Mouse (Mus musculus): ENCODE results near the gene Lrrc15. TPM values are rescaled to one million over a fixed set of nuclear protein-coding genes. Genes with fewer than 3 reads are reported as not detected.

Gene Lrrc15
- total RNA-seq, 1 experiment from 2014 or later: not detected

- no peak for ATAC-seq (replicated peaks; ENCODE audit: low read depth, poor library complexity, severe bottlenecking)
These were observed 2.3 kb downstream of the Lrrc15 start for GRCm38 (mm10) chr16:30280676-30281297.

- ATAC-seq (replicated peaks; ENCODE audit: low read depth, poor library complexity, severe bottlenecking): no peak
These were observed 4.7 kb downstream of the Lrrc15 start for GRCm38 (mm10) chr16:30278406-30278805.

- ATAC-seq (replicated peaks; ENCODE audit: low read depth, poor library complexity, severe bottlenecking): peak; percentile 64
These were observed 7.3 kb downstream of the Lrrc15 start for GRCm38 (mm10) chr16:30275558-30276340.

- no peak for ATAC-seq (replicated peaks; ENCODE audit: low read depth, poor library complexity, severe bottlenecking)
These were observed 10.0 kb downstream of the Lrrc15 start for GRCm38 (mm10) chr16:30273065-30273464.

GRCm38 (mm10) chr16:30271941-30272595 lies 11.0 kb downstream of the Lrrc15 start:
- 0 out of 2 replicates have a peak, but pooled peaks have one; percentile 29 for ATAC-seq (replicated peaks; ENCODE audit: low read depth, poor library complexity, severe bottlenecking)

- ATAC-seq (replicated peaks; ENCODE audit: low read depth, poor library complexity, severe bottlenecking): no peak
These were observed 11.8 kb downstream of the Lrrc15 start for GRCm38 (mm10) chr16:30271223-30271761.

GRCm38 (mm10) chr16:30267359-30267758 lies 15.7 kb downstream of the Lrrc15 start, which contains the start of gene Cpn2:
Gene Cpn2 (minus strand): TSS chr16:30267499.
- ATAC-seq (replicated peaks; ENCODE audit: low read depth, poor library complexity, severe bottlenecking): no peak

GRCm38 (mm10) chr16:30266561-30266960 lies 16.5 kb downstream of the Lrrc15 start:
- no peak for ATAC-seq (replicated peaks; ENCODE audit: low read depth, poor library complexity, severe bottlenecking)

- ATAC-seq (replicated peaks; ENCODE audit: low read depth, poor library complexity, severe bottlenecking): peak; percentile 67
These were observed 17.4 kb downstream of the Lrrc15 start for GRCm38 (mm10) chr16:30265611-30266010.

- no peak for ATAC-seq (replicated peaks; ENCODE audit: low read depth, poor library complexity, severe bottlenecking)
These were observed 19.9 kb downstream of the Lrrc15 start for GRCm38 (mm10) chr16:30263156-30263555.

- peak; percentile 51; the same call in 1 of the 2 replicates for ATAC-seq (replicated peaks; ENCODE audit: low read depth, poor library complexity, severe bottlenecking)
These were observed 20.4 kb downstream of the Lrrc15 start for GRCm38 (mm10) chr16:30262664-30263063.

GRCm38 (mm10) chr16:30262157-30262556 lies 20.9 kb downstream of the Lrrc15 start:
- ATAC-seq (replicated peaks; ENCODE audit: low read depth, poor library complexity, severe bottlenecking): no peak

- no peak for ATAC-seq (replicated peaks; ENCODE audit: low read depth, poor library complexity, severe bottlenecking)
These were observed 21.7 kb downstream of the Lrrc15 start for GRCm38 (mm10) chr16:30261341-30261740.

- no peak for ATAC-seq (replicated peaks; ENCODE audit: low read depth, poor library complexity, severe bottlenecking)
These were observed 22.9 kb downstream of the Lrrc15 start for GRCm38 (mm10) chr16:30260012-30260635.

GRCm38 (mm10) chr16:30259444-30259843 lies 23.6 kb downstream of the Lrrc15 start:
- no peak for ATAC-seq (replicated peaks; ENCODE audit: low read depth, poor library complexity, severe bottlenecking)

GRCm38 (mm10) chr16:30258441-30258840 lies 24.6 kb downstream of the Lrrc15 start:
- ATAC-seq (replicated peaks; ENCODE audit: low read depth, poor library complexity, severe bottlenecking): no peak

GRCm38 (mm10) chr16:30257718-30258117 lies 25.3 kb downstream of the Lrrc15 start:
- peak; percentile 76 for ATAC-seq (replicated peaks; ENCODE audit: low read depth, poor library complexity, severe bottlenecking)

- ATAC-seq (replicated peaks; ENCODE audit: low read depth, poor library complexity, severe bottlenecking): no peak
These were observed 28.0 kb downstream of the Lrrc15 start for GRCm38 (mm10) chr16:30255061-30255460.

GRCm38 (mm10) chr16:30253900-30254299 lies 29.2 kb downstream of the Lrrc15 start:
- ATAC-seq (replicated peaks; ENCODE audit: low read depth, poor library complexity, severe bottlenecking): no peak

- no peak for ATAC-seq (replicated peaks; ENCODE audit: low read depth, poor library complexity, severe bottlenecking)
These were observed 29.7 kb downstream of the Lrrc15 start for GRCm38 (mm10) chr16:30253374-30253773.

Measured in common myeloid progenitor, adult 5-6 weeks (primary cell).